Mouse (Mus musculus): ENCODE results near the gene Ptbp3.

Gene Ptbp3

DNA sequence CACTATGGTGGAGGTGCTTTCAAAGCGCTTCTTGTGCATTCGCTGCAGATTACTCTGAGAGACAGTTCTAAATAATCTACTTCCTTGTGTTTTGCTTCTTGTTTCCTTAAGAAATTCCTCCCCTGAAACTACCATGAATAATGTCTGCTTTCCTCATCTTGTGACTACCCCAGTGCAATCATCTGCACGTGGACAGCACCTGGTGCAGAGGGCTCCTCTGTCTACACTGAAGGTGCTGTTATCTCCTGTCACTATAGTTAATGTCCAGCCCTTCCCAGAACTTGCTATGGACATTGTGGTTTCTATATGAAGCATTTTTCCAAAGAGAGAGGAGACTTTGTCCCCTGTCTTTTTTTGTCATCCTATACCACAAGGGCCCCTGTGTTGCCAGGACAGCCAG, 4.4 kb upstream of the Ptbp3 start:
- DNase-seq = no peak

DNA sequence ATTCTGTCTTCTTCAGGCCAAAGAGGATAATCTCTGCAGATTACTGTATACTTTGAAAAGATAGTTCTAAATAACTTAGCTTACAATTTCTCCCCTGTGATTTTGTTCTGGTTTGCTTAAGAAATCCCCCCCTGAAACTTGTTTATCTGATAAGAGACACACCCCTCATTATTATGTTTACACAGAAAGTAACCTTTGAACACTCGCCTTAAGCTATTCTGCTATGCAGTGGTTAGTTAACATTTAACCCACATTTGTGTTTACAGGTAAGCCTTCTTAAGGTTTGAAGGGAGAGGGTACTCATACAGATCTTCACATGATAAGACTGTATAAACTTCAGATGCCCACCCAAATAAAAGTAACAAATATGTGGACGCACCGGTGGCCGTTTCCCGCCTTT, 3.7 kb upstream of the Ptbp3 start:
- no peak for DNase-seq

DNA sequence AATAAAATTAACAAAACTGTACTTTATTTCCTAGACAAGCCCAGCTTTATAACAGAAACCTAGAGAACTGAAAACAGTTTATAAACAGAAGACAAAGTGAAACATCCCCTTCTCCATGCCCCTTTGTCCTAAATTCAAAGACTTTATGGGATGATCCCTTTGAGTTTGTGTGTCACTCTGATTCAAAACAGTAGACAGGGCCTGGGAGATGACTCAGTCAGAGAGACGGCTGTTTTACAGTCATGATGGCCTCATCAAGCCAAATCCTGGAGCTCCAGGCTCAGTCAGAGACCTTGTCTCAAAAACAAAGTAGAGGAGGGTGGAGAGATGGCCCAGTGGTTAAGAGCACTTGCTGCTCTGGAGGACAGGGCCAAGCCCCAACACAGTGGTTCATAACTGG, 2.7 kb upstream of the Ptbp3 start:
- no peak for DNase-seq

DNA sequence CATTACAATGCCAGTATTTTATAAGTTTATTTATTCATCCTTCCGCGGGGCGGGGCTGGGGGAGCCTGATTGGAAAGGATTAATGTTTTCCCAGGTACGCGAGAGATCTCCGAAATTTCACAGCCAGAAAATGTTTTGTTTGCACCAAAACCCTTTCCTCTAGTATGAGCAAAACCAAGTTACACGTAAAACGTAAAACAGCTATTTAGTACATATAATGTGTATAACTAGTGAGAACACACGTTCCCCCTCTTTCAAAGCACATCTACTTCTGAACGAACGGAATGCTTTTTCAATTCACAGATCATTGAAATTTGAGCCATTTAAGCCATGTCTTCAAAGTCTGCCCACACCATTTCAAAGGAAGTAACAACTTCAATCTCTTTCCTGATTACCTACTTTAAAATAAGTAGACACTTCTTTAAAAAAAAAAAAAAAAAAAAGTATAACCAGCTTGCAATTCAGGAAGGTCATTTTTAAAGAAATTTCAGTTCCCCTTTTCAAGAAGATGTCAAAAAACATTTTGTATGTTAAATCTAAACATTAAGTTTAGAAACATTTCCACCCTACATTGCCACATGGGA, 905 bp upstream of the Ptbp3 start:
- DNase-seq = peak; percentile 47

DNA sequence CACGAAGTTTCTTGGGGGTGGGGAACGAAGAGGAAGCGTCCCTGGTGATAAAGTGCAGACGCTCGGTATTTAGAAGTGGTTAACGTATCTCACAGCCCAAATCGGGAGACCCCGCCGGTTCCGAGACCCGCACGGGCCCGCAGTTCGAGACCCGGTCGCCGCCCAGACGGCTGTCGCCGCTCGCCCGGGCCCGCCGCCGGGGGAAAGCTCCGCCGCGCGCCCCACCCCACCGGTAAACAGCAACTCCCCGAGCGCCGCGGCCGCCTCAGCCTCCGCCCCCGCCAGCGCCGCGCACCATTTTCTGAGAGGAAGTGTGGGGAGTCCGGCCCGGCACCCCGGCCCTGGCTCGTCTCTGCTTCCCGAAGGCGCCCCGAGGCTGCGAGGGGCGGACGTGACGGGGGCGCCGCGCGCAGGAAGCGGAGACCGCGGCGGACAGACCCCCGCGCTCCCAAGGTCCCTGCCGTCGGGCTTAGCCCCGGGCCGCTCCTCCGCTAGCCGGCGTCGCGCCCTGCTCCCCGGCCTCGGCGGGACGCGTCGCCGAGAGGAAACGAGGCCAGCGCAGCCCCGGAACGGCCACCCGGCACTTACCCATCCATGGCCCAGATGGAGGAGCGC, 497 bp downstream of the Ptbp3 start:
- DNase-seq = peak; percentile 88

GRCm38 (mm10) chr4:59548011-59548559, 1.1 kb downstream of the Ptbp3 start:
- peak; percentile 25 for DNase-seq

GRCm38 (mm10) chr4:59547136-59547889, 1.9 kb downstream of the Ptbp3 start:
- peak; percentile 68 for DNase-seq

DNA sequence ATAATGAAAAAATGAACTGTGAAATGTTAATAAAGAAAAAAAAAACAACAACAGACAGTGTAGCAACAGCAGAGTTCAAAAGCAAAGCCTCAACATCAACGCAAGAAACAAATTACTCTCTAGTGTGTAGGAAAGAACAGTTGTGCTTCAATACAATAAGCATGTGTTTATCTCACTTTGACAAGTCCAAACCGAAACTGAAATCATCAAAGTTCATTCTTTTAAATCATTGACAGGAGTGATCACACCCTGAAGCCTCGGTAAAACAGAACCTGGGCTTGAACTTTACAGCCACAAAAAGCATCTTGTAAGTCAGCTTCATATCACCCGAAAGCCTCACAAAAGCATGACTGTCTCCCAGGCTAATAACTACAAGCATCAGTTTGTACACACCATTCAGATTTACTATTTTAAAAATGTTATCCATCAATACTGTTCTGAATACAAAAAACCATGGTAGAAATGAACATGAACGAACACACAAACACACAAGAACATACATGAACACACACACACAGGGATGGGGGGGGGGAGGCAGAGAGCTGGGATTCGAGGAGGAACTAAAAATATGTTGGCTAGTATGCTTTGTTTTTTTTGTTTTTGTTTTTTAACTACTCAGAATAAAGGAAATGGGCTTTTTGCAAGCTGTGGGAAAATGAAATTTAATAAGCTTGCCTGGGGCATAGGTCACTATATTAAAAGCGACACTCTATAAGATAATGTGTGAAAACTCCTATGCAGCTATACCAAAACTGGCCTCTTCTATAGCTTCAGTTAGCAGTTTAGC, 2.7 kb downstream of the Ptbp3 start:
- no peak for DNase-seq

GRCm38 (mm10) chr4:59544654-59545053, 4.5 kb downstream of the Ptbp3 start:
- no peak for DNase-seq

- no peak for DNase-seq
Observed at GRCm38 (mm10) chr4:59543006-59543405, 6.2 kb downstream of the Ptbp3 start.

GRCm38 (mm10) chr4:59536281-59536680, 12.9 kb downstream of the Ptbp3 start:
- no peak for DNase-seq

- DNase-seq = no peak
Observed at GRCm38 (mm10) chr4:59535624-59536023, 13.5 kb downstream of the Ptbp3 start.

GRCm38 (mm10) chr4:59533268-59533667, 15.9 kb downstream of the Ptbp3 start:
- no peak for DNase-seq

- no peak for DNase-seq
Observed at GRCm38 (mm10) chr4:59531172-59531571, 18.0 kb downstream of the Ptbp3 start.

DNA sequence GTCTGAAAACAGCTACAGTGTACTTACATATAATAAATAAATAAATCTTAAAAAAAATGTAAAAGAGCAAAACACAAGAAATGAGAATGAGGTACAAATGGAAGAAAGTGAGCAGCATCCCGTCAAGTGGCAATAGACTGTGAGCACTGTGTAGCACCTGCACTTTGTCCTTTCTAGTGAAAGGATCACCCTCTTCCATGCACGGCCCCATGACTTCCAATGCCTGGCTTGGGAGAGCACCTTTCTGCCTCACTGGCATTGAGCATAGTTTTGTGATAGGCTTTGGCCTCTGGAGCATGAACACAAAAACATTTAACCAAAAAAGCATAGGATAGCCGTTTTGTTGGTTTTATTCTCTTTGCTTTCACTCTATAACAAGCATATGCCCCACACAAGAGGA, 21.7 kb downstream of the Ptbp3 start:
- no peak for DNase-seq

DNA sequence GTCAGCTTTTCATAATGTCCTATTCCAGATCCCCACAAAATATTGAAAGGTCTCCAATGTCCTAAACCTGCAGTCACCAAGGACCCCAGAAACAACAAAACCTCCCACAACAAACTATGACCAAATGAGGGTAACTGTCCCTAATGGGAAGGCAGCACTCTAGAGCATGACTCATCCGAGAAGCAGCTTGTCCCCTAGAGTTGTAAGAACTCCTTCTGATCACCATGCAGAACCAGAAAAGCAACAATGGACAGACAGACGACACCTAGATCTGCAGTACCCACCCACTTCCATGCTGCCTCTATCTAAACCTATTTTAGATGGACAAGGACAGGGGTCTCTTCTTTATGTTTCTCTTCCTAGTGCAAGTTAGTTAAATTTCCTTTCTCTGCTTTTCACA, 22.4 kb downstream of the Ptbp3 start:
- DNase-seq = no peak

- no peak for DNase-seq
Observed at GRCm38 (mm10) chr4:59524875-59525274, 24.3 kb downstream of the Ptbp3 start.

GRCm38 (mm10) chr4:59510321-59510720, 38.8 kb downstream of the Ptbp3 start:
- DNase-seq = no peak

- DNase-seq = no peak
Observed at GRCm38 (mm10) chr4:59509558-59509957, 39.6 kb downstream of the Ptbp3 start.

GRCm38 (mm10) chr4:59507766-59508165, 41.4 kb downstream of the Ptbp3 start:
- DNase-seq = no peak

DNA sequence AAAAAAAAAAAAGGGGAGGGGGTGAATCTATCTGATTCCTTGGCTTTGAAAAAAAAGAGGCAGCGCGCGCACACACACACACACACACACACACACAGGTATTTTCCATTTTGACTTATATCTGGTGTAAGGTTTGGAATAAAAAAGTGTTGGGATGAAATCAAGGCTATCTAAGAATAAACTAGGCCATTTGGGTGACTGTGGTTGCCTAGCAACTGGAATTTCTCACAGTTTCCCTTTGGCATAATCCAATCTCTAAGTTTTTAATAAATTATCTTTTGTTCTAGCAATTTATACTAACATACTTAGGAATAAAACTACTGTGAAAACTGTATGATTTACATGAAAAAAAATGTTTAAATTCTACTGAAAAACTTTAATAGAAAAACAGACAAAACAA, 42.5 kb downstream of the Ptbp3 start:
- no peak for DNase-seq

- DNase-seq = no peak
Observed at GRCm38 (mm10) chr4:59505481-59505880, 43.7 kb downstream of the Ptbp3 start.

DNA sequence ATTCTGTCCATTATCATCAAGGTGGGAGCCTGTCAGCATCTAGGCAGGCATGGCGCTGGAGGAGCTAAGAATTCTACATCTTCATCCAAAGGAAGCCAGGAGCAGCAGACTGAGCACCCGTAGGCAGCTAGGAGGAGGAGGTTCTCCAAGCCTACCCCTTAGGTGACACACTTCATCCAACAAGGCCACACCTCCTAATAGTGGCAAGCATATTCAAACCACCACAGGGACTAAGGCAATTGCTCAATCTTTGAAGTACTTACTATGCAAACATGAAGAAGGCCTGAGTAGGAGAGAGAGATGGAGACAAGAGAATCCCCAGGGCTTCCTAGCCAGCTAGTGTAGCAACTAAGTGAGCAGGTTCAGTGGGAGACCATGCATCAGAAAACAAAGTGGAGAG, 58.1 kb downstream of the Ptbp3 start:
- no peak for DNase-seq
